ENCODE assay signal across 22 mouse cellular contexts in the genomic region with DNA sequence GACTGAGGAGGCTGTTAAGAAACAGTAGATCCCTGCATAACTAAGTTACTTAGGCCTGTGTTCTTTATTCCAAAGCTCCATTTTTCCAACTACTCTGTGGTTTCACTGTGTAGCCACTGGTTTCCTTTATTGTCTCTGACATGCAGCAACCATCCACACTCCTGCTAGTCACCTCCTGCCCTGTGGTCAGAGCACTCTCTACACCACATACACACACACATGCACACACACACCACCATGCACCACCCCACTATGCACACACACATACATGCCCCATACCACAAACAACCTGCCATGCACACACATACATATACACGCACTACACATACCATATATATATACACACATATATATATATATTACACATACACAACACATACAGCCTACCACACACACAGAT.
A peak's percentile ranks its signal among the peaks of the same experiment; 100 is the strongest.
DNase-seq lines count a peak whose midpoint lies in the region; ATAC-seq and TF ChIP-seq lines count a peak whose summit lies in the region.
"Had no signal": no experiment of that assay in that cellular context is flagged by ENCODE, and none has a peak within 500 bp of the region (broad histone marks: within the 10 kb centered on the region; RNA-seq: fewer than 3 reads in every experiment).

No protein-coding gene starts in this region.

- H3K27ac ChIP-seq in heart, embryonic 13.5 days (replicated peaks): 0 out of 2 replicates have a peak overlapping the region, but pooled peaks have one; percentile 21
- H3K27ac ChIP-seq in kidney, postnatal 0 days: peak overlapping the region; percentile 15; the same call in 1 of the 2 replicates
- H3K27ac ChIP-seq in kidney, embryonic 16.5 days (ENCODE audit: low read length): no peak overlapping the region
- H3K27ac ChIP-seq in midbrain, embryonic 11.5 days (ENCODE audit: low read depth, low read length): no peak overlapping the region
- no peak overlapping the region for H3K27ac ChIP-seq in midbrain, embryonic 16.5 days (ENCODE audit: low read length)
- H3K27ac ChIP-seq: embryonic facial prominence, embryonic 13.5 days; forebrain, embryonic 12.5 days; heart, adult 2 months had no signal

- H3K4me2 ChIP-seq in heart, embryonic 13.5 days: no peak overlapping the region
- H3K4me2 ChIP-seq in kidney, postnatal 0 days (ENCODE audit: low read length): no peak overlapping the region
- no peak overlapping the region for H3K4me2 ChIP-seq in kidney, embryonic 16.5 days (replicated peaks; ENCODE audit: low read depth, low read length)
- H3K4me2 ChIP-seq in midbrain, embryonic 11.5 days: no peak overlapping the region
- H3K4me2 ChIP-seq in midbrain, embryonic 16.5 days (ENCODE audit: low read length): no peak overlapping the region
- H3K4me2 ChIP-seq: embryonic facial prominence, embryonic 13.5 days; forebrain, embryonic 12.5 days; heart, embryonic 12.5 days had no signal

- no peak overlapping the region for H3K4me3 ChIP-seq in heart, embryonic 13.5 days
- H3K4me3 ChIP-seq in kidney, postnatal 0 days (replicated peaks; ENCODE audit: low read depth, low read length): no peak overlapping the region
- H3K4me3 ChIP-seq in kidney, embryonic 16.5 days (ENCODE audit: low read length): no peak overlapping the region
- H3K4me3 ChIP-seq in midbrain, embryonic 11.5 days (ENCODE audit: low read depth, low read length): no peak overlapping the region
- no peak overlapping the region for H3K4me3 ChIP-seq in midbrain, embryonic 16.5 days (ENCODE audit: low read depth, low read length)
- H3K4me3 ChIP-seq: embryonic facial prominence, embryonic 13.5 days; forebrain, embryonic 12.5 days; heart, adult 2 months; heart, embryonic 12.5 days had no signal

- no peak overlapping the region for H3K9ac ChIP-seq in heart, embryonic 13.5 days
- no peak overlapping the region for H3K9ac ChIP-seq in kidney, postnatal 0 days (ENCODE audit: low read depth, low read length)
- H3K9ac ChIP-seq in kidney, embryonic 16.5 days (replicated peaks; ENCODE audit: low read length): no peak overlapping the region
- H3K9ac ChIP-seq in midbrain, embryonic 11.5 days (ENCODE audit: low read length): no peak overlapping the region
- H3K9ac ChIP-seq in midbrain, embryonic 16.5 days (ENCODE audit: low read depth, low read length): no peak overlapping the region
- H3K9ac ChIP-seq: embryonic facial prominence, embryonic 13.5 days; forebrain, embryonic 12.5 days; heart, embryonic 12.5 days had no signal

- intact Hi-C loops in heart, postnatal 14 days (cut with DNase I): no loop called here

- H3K36me3 ChIP-seq in heart, embryonic 13.5 days: no peaks in the 10 kb centered on the region
- H3K36me3 ChIP-seq in kidney, postnatal 0 days (ENCODE audit: insufficient read depth, low read length): no peaks in the 10 kb centered on the region
- H3K36me3 ChIP-seq in kidney, embryonic 16.5 days (ENCODE audit: insufficient read depth, low read length): no peaks in the 10 kb centered on the region
- H3K36me3 ChIP-seq in midbrain, embryonic 11.5 days (ENCODE audit: control insufficient read depth, insufficient read depth, low read length): no peaks in the 10 kb centered on the region
- H3K36me3 ChIP-seq in midbrain, embryonic 16.5 days (ENCODE audit: control insufficient read depth, insufficient read depth, low read length): no peaks in the 10 kb centered on the region
- H3K36me3 ChIP-seq: embryonic facial prominence, embryonic 13.5 days; forebrain, embryonic 12.5 days; heart, embryonic 12.5 days had no signal

- ATAC-seq in heart, embryonic 13.5 days (ENCODE audit: extremely low read depth, insufficient number of reproducible peaks, low FRiP score, low TSS enrichment): no peak
- ATAC-seq in kidney, postnatal 0 days (replicated peaks; ENCODE audit: low FRiP score, low read depth): no peak
- ATAC-seq in kidney, embryonic 16.5 days (ENCODE audit: low FRiP score, low TSS enrichment): no peak
- 0 out of 2 replicates have a peak, but pooled peaks have one; percentile 22 for ATAC-seq in midbrain, embryonic 11.5 days (ENCODE audit: low FRiP score)
- ATAC-seq in midbrain, embryonic 16.5 days: no peak
- ATAC-seq: activated CD4-positive, CD25-positive, alpha-beta regulatory T cell, adult 4 months; forebrain, embryonic 16.5 days; Patski had no signal

- H3K27me3 ChIP-seq in heart, embryonic 13.5 days (replicated peaks): no peaks in the 10 kb centered on the region
- H3K27me3 ChIP-seq in kidney, postnatal 0 days (ENCODE audit: insufficient read depth, low read length): no peaks in the 10 kb centered on the region
- no peaks in the 10 kb centered on the region for H3K27me3 ChIP-seq in kidney, embryonic 16.5 days (ENCODE audit: insufficient read depth, low read length)
- H3K27me3 ChIP-seq in midbrain, embryonic 11.5 days (ENCODE audit: control insufficient read depth, insufficient read depth, low read length): no peaks in the 10 kb centered on the region
- H3K27me3 ChIP-seq in midbrain, embryonic 16.5 days (ENCODE audit: control insufficient read depth, insufficient read depth, low read depth, low read length): no peaks in the 10 kb centered on the region
- H3K27me3 ChIP-seq: CH12.LX; embryonic facial prominence, embryonic 13.5 days; forebrain, embryonic 12.5 days; heart, embryonic 12.5 days; Patski had no signal

- H3K9me3 ChIP-seq in heart, embryonic 13.5 days: no peaks in the 10 kb centered on the region
- no peaks in the 10 kb centered on the region for H3K9me3 ChIP-seq in kidney, postnatal 0 days (replicated peaks; ENCODE audit: low read length)
- no peaks in the 10 kb centered on the region for H3K9me3 ChIP-seq in kidney, embryonic 16.5 days (ENCODE audit: low read length)
- no peaks in the 10 kb centered on the region for H3K9me3 ChIP-seq in midbrain, embryonic 11.5 days (ENCODE audit: control insufficient read depth, low read length)
- no peaks in the 10 kb centered on the region for H3K9me3 ChIP-seq in midbrain, embryonic 16.5 days (replicated peaks; ENCODE audit: control insufficient read depth, low read length, poor library complexity, severe bottlenecking)
- H3K9me3 ChIP-seq: embryonic facial prominence, embryonic 13.5 days; forebrain, embryonic 12.5 days; heart, embryonic 12.5 days had no signal

- WGBS in heart, embryonic 13.5 days: 90% methylated on average over 1 of the region's 1 CpGs
- WGBS in kidney, postnatal 0 days: 94% methylated on average over 1 of the region's 1 CpGs
- 100% methylated on average over 1 of the region's 1 CpGs for WGBS in kidney, embryonic 16.5 days
- 93% methylated on average over 1 of the region's 1 CpGs for WGBS in midbrain, embryonic 11.5 days
- 100% methylated on average over 1 of the region's 1 CpGs for WGBS in midbrain, embryonic 16.5 days

- no peak for TF ChIP-seq CTCF in kidney, postnatal 0 days (IDR thresholded peaks at IDR 0.05; ENCODE audit: low read depth)

- no peak for DNase-seq in heart, postnatal 14 days
- DNase-seq in kidney, postnatal 0 days (ENCODE audit: low spot score): no peak
- DNase-seq in midbrain, embryonic 11.5 days (ENCODE audit: low spot score, missing footprints): no peak
- peak; percentile 52 for DNase-seq in 416B (ENCODE audit: low read depth)
- no peak for DNase-seq in urinary bladder, postnatal 36 days (ENCODE audit: low spot score in 2 of 2)
- DNase-seq: adrenal gland, postnatal 14 days; cerebellum, adult 11-12 months; cerebellum, adult 9-10 months; cerebellum, postnatal 25 days; gastrocnemius, postnatal 10 days; heart, adult 2 months; heart, postnatal 4 days had no signal

- H3K4me1 ChIP-seq in heart, embryonic 13.5 days: peaks cover 22% of the 10 kb centered on the region
- H3K4me1 ChIP-seq in kidney, postnatal 0 days (replicated peaks; ENCODE audit: insufficient read depth, low read length): no peaks in the 10 kb centered on the region
- H3K4me1 ChIP-seq in kidney, embryonic 16.5 days (ENCODE audit: insufficient read depth, low read length): 0 out of 2 replicates have a peak, but pooled peaks cover 5% of the 10 kb centered on the region
- H3K4me1 ChIP-seq in midbrain, embryonic 11.5 days (ENCODE audit: control insufficient read depth, insufficient read depth, low read length): no peaks in the 10 kb centered on the region
- no peaks in the 10 kb centered on the region for H3K4me1 ChIP-seq in midbrain, embryonic 16.5 days (ENCODE audit: control insufficient read depth, insufficient read depth, low read length)
- H3K4me1 ChIP-seq: embryonic facial prominence, embryonic 13.5 days; forebrain, embryonic 12.5 days had no signal

Comparison
In these comparisons a context has a peak if more than half of its experiments do, and no peak if none do; other contexts are left out.
1. H3K27ac ChIP-seq: peak in heart, embryonic 13.5 days (single experiment) and kidney, postnatal 0 days (single experiment); none in kidney, embryonic 16.5 days (single experiment), midbrain, embryonic 11.5 days (single experiment) and midbrain, embryonic 16.5 days (single experiment).